Mouse (Mus musculus): ENCODE data around the gene Chrnb1. TPM values are rescaled to one million over a fixed set of nuclear protein-coding genes. Genes with fewer than 3 reads are reported as not detected.

Chrnb1 gene
- 1.5 TPM in 1 of 2 replicates, not detected in the other for total RNA-seq (2014; rRNA removed)
- polyA plus RNA-seq (2015; fragmentation: Nextera tagmentation; extraction: Ambion mirVana): 0.85 and 1.5 TPM in 2 replicates

GRCm38 (mm10) chr11:69795168-69795982, at the start of gene Chrnb1:
Chrnb1 (minus strand) TSS chr11:69795943.
- DNase-seq (ENCODE audit: low spot score) (peak; percentile 95), ATAC-seq (peak; percentile 92)
- H3K9ac ChIP-seq (replicated peaks; ENCODE audit: low read length): peak within 1 kb of the TSS; percentile 25; the same call in 1 of the 2 replicates
- 2% methylated on average over 52 of the region's 52 CpGs for WGBS
- peak within 1 kb of the TSS; percentile 64 for H3K4me2 ChIP-seq (ENCODE audit: low read depth, low read length)
- H3K4me3 ChIP-seq (ENCODE audit: low read length): peak within 1 kb of the TSS; percentile 39
- H3K9me3 ChIP-seq (ENCODE audit: low read length): no peaks in the 10 kb centered on the region
- no peak for TF ChIP-seq CTCF (IDR thresholded peaks at IDR 0.05; ENCODE audit: low read depth)
- no peaks in the 10 kb centered on the region for H3K27me3 ChIP-seq (ENCODE audit: insufficient read depth, low read length)
- H3K27ac ChIP-seq: no peak within 1 kb of the TSS
- no peaks in the 10 kb centered on the region for H3K36me3 ChIP-seq (ENCODE audit: insufficient read depth, low read length)
- H3K4me1 ChIP-seq (ENCODE audit: insufficient read depth, low read length): peaks cover 14% of the 10 kb centered on the region

- TF ChIP-seq CTCF (IDR thresholded peaks at IDR 0.05; ENCODE audit: low read depth): no peak
- H3K4me3 ChIP-seq (ENCODE audit: low read length): peak overlapping the region; percentile 72
- H3K27me3 ChIP-seq (ENCODE audit: insufficient read depth, low read length): no peaks in the 10 kb centered on the region
- H3K9ac ChIP-seq (replicated peaks; ENCODE audit: low read length): peak overlapping the region; percentile 71
- peak overlapping the region; percentile 86 for H3K4me2 ChIP-seq (ENCODE audit: low read depth, low read length)
- no peaks in the 10 kb centered on the region for H3K9me3 ChIP-seq (ENCODE audit: low read length)
- no peaks in the 10 kb centered on the region for H3K36me3 ChIP-seq (ENCODE audit: insufficient read depth, low read length)
- ATAC-seq: no peak
- no peak for DNase-seq (ENCODE audit: low spot score)
- H3K4me1 ChIP-seq (ENCODE audit: insufficient read depth, low read length): peaks cover 14% of the 10 kb centered on the region
- 0% methylated on average over 7 of the region's 7 CpGs for WGBS
- peak overlapping the region; percentile 88 for H3K27ac ChIP-seq
Measured at GRCm38 (mm10) chr11:69838714-69839104, 43.0 kb upstream of the Chrnb1 start.

- Histone ChIP-seq H3K4me3 (ENCODE audit: low read length) (peak within 1 kb of the TSS; percentile 72), H3K27me3 (ENCODE audit: insufficient read depth, low read length) (no peaks in the 10 kb centered on the region), H3K36me3 (ENCODE audit: insufficient read depth, low read length) (peaks cover 2% of the 10 kb centered on the region; the same call in 1 of the 2 replicates), H3K4me2 (ENCODE audit: low read depth, low read length) (peak within 1 kb of the TSS; percentile 86), H3K27ac (peak within 1 kb of the TSS; percentile 88), H3K4me1 (ENCODE audit: insufficient read depth, low read length) (peaks cover 14% of the 10 kb centered on the region), H3K9me3 (ENCODE audit: low read length) (no peaks in the 10 kb centered on the region), H3K9ac (replicated peaks; ENCODE audit: low read length) (peak within 1 kb of the TSS; percentile 79)
- no peak for TF ChIP-seq CTCF (IDR thresholded peaks at IDR 0.05; ENCODE audit: low read depth)
- WGBS: under 1% methylated on average over 34 of the region's 34 CpGs
- ATAC-seq: peak; percentile 91
- DNase-seq (ENCODE audit: low spot score): peak; percentile 98
Measured at GRCm38 (mm10) chr11:69837952-69838713, 42.4 kb upstream of the Chrnb1 start, which contains the start of gene Tmem256. Tmem256 (plus strand) TSS chr11:69838514.

GRCm38 (mm10) chr11:69837604-69837951, 41.8 kb upstream of the Chrnb1 start, which contains the start of gene Nlgn2:
Nlgn2 (minus strand) TSS chr11:69837784.
- TF ChIP-seq CTCF (IDR thresholded peaks at IDR 0.05; ENCODE audit: low read depth): peak; percentile 14; the same call in 1 of the 2 replicates
- Histone ChIP-seq H3K9me3 (ENCODE audit: low read length) (no peaks in the 10 kb centered on the region), H3K4me2 (ENCODE audit: low read depth, low read length) (peak within 1 kb of the TSS; percentile 86), H3K27ac (peak within 1 kb of the TSS; percentile 88), H3K9ac (replicated peaks; ENCODE audit: low read length) (peak within 1 kb of the TSS; percentile 79), H3K4me3 (ENCODE audit: low read length) (peak within 1 kb of the TSS; percentile 72), H3K27me3 (ENCODE audit: insufficient read depth, low read length) (no peaks in the 10 kb centered on the region), H3K36me3 (ENCODE audit: insufficient read depth, low read length) (peaks cover 7% of the 10 kb centered on the region), H3K4me1 (ENCODE audit: insufficient read depth, low read length) (peaks cover 14% of the 10 kb centered on the region)
- DNase-seq (ENCODE audit: low spot score) (peak; percentile 93), ATAC-seq (no peak)
- 0% methylated on average over 32 of the region's 32 CpGs for WGBS

GRCm38 (mm10) chr11:69836703-69837576, 41.2 kb upstream of the Chrnb1 start:
- no peaks in the 10 kb centered on the region for H3K27me3 ChIP-seq (ENCODE audit: insufficient read depth, low read length)
- peak overlapping the region; percentile 86 for H3K4me2 ChIP-seq (ENCODE audit: low read depth, low read length)
- H3K36me3 ChIP-seq (ENCODE audit: insufficient read depth, low read length): peaks cover 10% of the 10 kb centered on the region
- H3K9me3 ChIP-seq (ENCODE audit: low read length): no peaks in the 10 kb centered on the region
- WGBS: 1% methylated on average over 49 of the region's 52 CpGs
- peak overlapping the region; percentile 72 for H3K4me3 ChIP-seq (ENCODE audit: low read length)
- peak overlapping the region; percentile 79 for H3K9ac ChIP-seq (replicated peaks; ENCODE audit: low read length)
- no peak for TF ChIP-seq CTCF (IDR thresholded peaks at IDR 0.05; ENCODE audit: low read depth)
- H3K4me1 ChIP-seq (ENCODE audit: insufficient read depth, low read length): peaks cover 14% of the 10 kb centered on the region
- DNase-seq (ENCODE audit: low spot score) (peak; percentile 69), ATAC-seq (no peak)
- peak overlapping the region; percentile 88 for H3K27ac ChIP-seq

GRCm38 (mm10) chr11:69835966-69836335, 40.2 kb upstream of the Chrnb1 start:
- H3K9ac ChIP-seq (replicated peaks; ENCODE audit: low read length): peak overlapping the region; percentile 79
- no peaks in the 10 kb centered on the region for H3K27me3 ChIP-seq (ENCODE audit: insufficient read depth, low read length)
- no peak for ATAC-seq
- no peak for TF ChIP-seq CTCF (IDR thresholded peaks at IDR 0.05; ENCODE audit: low read depth)
- H3K9me3 ChIP-seq (ENCODE audit: low read length): no peaks in the 10 kb centered on the region
- H3K4me2 ChIP-seq (ENCODE audit: low read depth, low read length): peak overlapping the region; percentile 86
- 4% methylated on average over 4 of the region's 4 CpGs for WGBS
- H3K36me3 ChIP-seq (ENCODE audit: insufficient read depth, low read length): peaks cover 10% of the 10 kb centered on the region
- DNase-seq (ENCODE audit: low spot score): no peak
- H3K4me1 ChIP-seq (ENCODE audit: insufficient read depth, low read length): peaks cover 14% of the 10 kb centered on the region
- peak overlapping the region; percentile 88; the same call in 1 of the 2 replicates for H3K27ac ChIP-seq
- H3K4me3 ChIP-seq (ENCODE audit: low read length): peak overlapping the region; percentile 72
